Mouse (Mus musculus): Measurements from ENCODE around the gene Eif1ax.
A peak's percentile ranks its signal among the peaks of the same experiment; 100 is the strongest.
"Not testable (repeated sequence)": the region's sequence is repeated elsewhere in the genome, so short reads cannot be mapped to it uniquely, and the experiment has no call there.

Gene Eif1ax

GRCm38 (mm10) chrX:159371831-159372752 lies at the start of gene Eif1ax:
Gene Eif1ax (plus strand): TSS chrX:159372178.
- DNase-seq (ENCODE audit: low spot score), result peak; percentile 41

GRCm38 (mm10) chrX:159364506-159364905 lies 7.5 kb upstream of the Eif1ax start:
- DNase-seq (ENCODE audit: low spot score), result no peak

GRCm38 (mm10) chrX:159372753-159373144 lies 771 bp downstream of the Eif1ax start:
- DNase-seq (ENCODE audit: low spot score), result no peak

GRCm38 (mm10) chrX:159387105-159387504 lies 15.1 kb downstream of the Eif1ax start:
- DNase-seq (ENCODE audit: low spot score), result no peak

GRCm38 (mm10) chrX:159388953-159389352 lies 17.0 kb downstream of the Eif1ax start:
- DNase-seq (ENCODE audit: low spot score), result no peak

- no peak for DNase-seq (ENCODE audit: low spot score)
Measured at GRCm38 (mm10) chrX:159390347-159390962, 18.5 kb downstream of the Eif1ax start.

DNA sequence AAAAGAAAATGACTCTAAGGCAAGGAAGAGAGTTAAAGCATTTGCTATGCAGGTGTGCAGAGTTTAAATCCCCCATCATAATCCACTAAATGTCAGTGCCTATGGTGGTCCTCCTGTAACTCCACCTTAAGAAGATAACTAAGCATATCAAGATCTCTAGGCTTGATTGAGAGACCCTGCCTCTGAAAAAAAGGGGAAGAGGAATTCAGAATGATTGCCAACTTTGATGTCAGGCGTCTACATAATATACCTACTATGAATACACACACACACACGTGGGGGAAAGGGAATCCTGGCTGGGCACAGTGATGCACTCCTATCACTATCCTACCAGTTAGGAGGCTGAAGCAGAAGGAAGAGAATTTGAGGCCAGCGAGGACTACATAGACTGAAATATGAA lies 19.3 kb downstream of the Eif1ax start:
- DNase-seq (ENCODE audit: low spot score), result no peak

DNA sequence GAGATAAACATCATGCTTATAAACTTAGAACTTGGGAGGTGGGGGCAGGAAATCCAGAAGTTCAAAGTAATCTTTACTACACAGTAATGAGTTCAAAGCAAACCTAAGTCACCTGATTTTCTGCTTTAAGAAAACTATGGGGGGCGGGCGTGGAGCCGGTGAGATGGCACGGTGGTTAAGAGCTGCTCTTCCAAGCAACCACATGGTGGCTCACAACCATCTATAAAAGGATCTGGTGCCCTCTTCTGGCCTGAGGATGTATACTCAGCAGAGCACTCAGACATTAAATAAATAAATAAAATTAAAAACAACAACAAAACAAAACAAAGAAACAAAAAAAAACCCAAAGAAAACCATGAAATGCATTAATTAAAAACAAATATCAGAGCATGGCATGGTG lies 37.3 kb downstream of the Eif1ax start:
- no peak for DNase-seq (ENCODE audit: low spot score)

DNA sequence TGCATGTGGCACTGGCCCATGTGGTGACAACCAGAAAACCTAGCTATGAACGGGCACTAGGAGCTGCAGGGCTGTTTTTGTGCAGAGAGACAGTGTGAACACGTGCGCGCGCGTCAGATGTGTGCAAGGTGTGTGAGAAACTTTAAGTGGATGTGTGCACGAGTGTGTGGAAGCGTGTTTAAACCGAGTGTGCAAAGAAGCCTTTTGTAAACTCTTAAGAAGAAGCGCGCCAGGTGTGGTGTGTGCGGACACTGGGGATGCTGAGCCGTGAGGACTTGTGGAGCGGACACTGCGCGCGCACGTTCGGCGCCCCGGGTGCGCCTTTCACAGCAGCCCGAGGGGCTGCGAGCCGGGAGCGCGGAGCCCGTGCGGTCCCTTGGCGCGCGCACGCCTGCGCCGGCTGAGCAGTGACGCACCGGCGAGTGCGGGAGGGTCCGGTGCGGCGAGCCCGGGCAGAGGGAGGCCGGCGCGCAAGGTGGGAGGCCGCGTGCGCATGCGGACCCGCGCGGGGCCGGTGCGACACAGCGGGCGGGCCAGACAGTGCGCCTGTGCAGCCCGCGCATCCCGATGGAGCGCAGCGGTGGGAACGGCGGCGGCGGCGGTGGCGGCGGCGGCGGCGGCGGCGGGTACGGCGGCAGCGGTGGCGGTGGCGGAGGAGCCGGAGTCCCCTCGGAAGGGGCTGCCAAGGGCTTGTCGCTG lies 42.3 kb downstream of the Eif1ax start, which contains the start of gene Map7d2:
TSS of gene Map7d2 (plus strand) at position 443 of the 699 bp plus-strand sequence.
- DNase-seq (ENCODE audit: low spot score), result no peak

DNA sequence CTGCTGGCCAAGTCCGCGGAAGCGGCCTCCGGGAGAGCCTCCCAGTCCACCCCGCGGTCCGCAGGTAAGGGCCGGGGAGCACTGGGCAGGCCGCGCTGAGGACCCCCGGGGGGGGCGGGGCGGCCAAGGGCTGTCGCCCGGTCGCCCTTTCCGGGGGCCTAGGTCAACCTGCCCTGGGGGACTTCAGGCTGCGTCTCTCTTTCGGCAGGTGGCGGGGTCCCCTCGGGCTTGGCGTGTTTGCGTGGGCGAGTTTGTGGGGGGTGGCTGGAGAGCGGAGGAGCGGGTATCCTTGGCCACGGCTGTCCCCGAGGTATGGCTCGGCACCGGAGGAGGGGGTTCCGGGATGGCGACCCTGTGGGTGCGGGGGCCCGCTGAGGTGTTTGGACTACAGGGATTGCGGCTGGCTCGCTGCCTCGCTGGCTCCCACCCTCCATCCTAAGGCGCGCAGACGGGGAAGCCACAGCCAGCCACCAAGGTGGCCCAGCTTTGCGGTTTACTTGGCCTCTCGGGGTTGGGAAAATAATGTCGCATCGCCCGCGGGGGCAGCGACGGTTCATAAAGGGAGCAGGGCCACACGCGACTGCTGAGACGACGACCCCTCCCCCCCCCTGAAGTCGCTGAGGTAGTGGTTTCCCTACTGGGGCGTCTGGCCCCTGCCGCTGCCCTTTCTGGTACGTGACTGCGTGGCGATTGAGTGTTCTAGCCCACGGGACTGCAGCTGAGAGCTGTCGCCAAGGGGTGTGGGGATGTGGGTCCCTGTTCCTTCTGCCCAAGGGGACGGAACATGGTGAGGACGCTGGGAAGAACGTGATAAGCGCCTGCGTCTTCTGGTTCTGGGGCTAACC lies 43.1 kb downstream of the Eif1ax start:
- no peak for DNase-seq (ENCODE audit: low spot score)

DNA sequence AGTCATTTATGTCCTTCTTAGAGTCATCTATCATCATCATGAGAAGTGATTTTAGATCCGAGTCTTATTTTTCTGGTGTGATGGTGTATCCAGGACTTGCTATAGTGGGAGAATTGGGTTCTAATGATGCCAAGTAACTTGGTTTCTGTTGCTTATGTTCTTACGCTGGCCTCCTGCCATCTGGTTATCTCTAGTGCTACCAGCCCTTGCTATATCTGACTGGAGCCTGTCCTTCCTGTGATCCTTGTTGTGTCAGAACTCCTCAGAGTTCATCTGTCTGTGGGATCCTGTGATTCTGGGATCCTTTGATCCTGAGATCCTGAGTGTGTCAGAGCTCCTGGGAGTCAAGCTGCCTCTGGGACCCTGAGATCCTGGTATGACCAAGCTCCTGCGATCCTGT lies 58.5 kb downstream of the Eif1ax start:
- not testable (repeated sequence) for DNase-seq (ENCODE audit: low spot score)

Measured in ovary, postnatal 14 days (tissue).